Mouse (Mus musculus) liver, embryonic 14.5 days (tissue): ENCODE data around the gene Nup210.

Experiments used
- CTCF ChIP-seq: IDR thresholded peaks from 2 replicates; pipeline ENCODE4 v1.5.1; 2016; ENCODE audit warnings: antibody characterized with exemption, low read depth, control low read depth
- EP300 ChIP-seq: IDR thresholded peaks from 2 replicates; pipeline ENCODE4 v1.6.1; 2016; ENCODE audit warnings: antibody characterized with exemption, low read depth

GRCm38 (mm10) chr6:91057989-91058388 is 58.6 kb downstream of the Nup210 start:
- TF ChIP-seq CTCF (no peak), EP300 (no peak)
